In genomic region chr14:19746731-19747130, GRCm38 (mm10) we compare ENCODE assay signal across 22 mouse cellular contexts.
"Had no signal": no experiment of that assay in that cellular context is flagged by ENCODE, and none has a peak within 500 bp of the region (broad histone marks: within the 10 kb centered on the region; RNA-seq: fewer than 3 reads in every experiment).

No protein-coding gene starts in this region.

- H3K4me3 ChIP-seq: lung, embryonic 15.5 days; megakaryocyte, embryonic 14.5 days; myocyte; neural tube, embryonic 13.5 days; neural tube, embryonic 15.5 days had no signal

- H3K36me3 ChIP-seq: lung, embryonic 15.5 days; neural tube, embryonic 13.5 days; neural tube, embryonic 15.5 days had no signal

- H3K9me3 ChIP-seq: lung, embryonic 15.5 days; neural tube, embryonic 13.5 days; neural tube, embryonic 15.5 days had no signal

- H3K9ac ChIP-seq: liver, postnatal 0 days; lung, embryonic 15.5 days; neural tube, embryonic 13.5 days; neural tube, embryonic 15.5 days had no signal

- H3K27ac ChIP-seq: lung, embryonic 15.5 days; macrophage; neural tube, embryonic 13.5 days; neural tube, embryonic 15.5 days had no signal

- DNase-seq: liver, postnatal 0 days; lung, adult 2 months; lung, postnatal 14 days; lung, postnatal 36 days; midbrain, embryonic 14.5 days; retina, postnatal 1 day; right cerebral cortex, adult 18-20 months; right cerebral cortex, postnatal 25 days; right cerebral cortex, postnatal 4 days; spleen, adult 18-20 months; thymus, adult 18-20 months; thymus, postnatal 14 days; thymus, postnatal 36 days had no signal

- ATAC-seq: liver, postnatal 0 days; lung, postnatal 0 days; midbrain, embryonic 16.5 days had no signal

- H3K4me2 ChIP-seq: lung, embryonic 15.5 days; midbrain, embryonic 11.5 days; neural tube, embryonic 13.5 days; neural tube, embryonic 15.5 days had no signal
